Mouse (Mus musculus) lung, postnatal 10 days (tissue): ENCODE data around the gene Pabpc4.
"Not testable (repeated sequence)": the region's sequence is repeated elsewhere in the genome, so short reads cannot be mapped to it uniquely, and the experiment has no call there.

Source experiments
- DNase-seq: peaks from one replicate; pipeline ENCODE4 v3.0.0; 2021

Pabpc4 gene

DNA sequence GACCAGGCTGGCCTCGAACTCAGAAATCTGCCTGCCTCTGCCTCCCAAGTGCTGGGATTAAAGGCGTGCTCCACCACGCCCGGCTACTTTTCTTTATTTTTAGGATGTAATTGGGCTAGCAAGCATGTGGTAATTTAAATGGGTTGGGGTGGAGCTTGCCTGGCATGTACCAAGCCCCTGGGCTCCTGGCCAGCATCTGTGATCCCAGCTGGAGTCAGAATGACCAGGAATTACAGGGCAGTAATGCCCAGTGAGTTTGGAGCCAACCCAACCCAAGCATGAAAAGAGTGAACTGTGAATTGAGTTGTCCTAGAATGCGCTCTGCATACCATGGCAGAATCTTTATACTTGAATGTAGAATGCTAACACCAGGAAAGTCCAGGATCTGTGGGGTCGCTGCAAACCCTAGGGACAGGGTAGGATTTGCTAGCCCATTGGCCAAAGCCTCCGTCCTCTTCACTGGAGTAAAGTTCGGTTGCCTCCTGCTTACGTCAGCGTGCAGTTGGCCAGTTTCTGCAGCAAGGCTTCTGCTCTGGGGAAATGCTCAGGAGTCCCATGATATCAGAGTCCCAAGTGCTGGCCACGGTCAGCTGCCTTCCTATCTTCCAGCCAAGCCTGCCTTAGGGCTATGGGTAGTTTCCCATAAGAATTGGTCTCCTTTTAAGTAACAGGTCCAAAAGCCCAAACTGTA is 37.0 kb downstream of the Pabpc4 start:
- peak; percentile 28 for DNase-seq

DNA sequence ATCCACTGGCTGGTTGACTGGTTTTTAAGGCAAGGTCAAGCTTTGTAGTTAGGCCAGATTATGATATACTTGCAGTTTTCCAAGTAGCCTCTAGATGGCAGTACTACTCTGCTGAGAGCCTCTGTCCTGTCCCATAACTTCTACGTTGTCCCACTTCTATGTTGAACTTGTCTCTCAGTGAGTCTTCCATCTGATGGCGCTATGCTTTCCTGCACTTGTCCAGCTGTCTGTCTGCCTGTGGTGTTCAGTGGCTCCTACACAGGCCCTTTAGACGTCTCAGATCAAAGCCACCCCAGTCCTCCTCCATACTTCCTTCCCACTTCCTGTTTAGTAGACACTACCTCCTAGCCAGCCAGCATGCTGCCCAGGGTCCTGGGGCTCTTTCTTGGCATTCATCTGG is 43.6 kb downstream of the Pabpc4 start:
- DNase-seq: peak; percentile 63

DNA sequence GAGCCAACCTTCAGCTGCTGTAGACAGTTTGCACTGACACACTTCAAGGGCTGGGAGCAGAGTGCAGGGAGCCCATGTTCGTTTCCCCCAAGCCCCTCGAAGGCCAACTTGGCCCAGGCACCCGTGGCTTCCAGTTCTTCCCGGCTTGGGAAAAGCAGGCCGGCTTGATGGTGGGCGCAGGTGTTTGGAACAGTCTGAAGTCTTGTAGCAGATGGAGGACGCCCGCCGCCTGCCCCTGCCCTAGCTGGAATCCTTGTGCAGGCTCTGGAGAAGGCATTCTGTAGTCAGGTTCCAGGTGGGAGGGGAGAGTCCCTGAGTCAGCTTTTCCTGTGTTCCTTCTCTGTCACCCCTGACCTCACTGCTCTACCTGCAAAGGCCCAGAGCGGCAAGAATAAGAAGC is 44.8 kb downstream of the Pabpc4 start:
- no peak for DNase-seq

DNA sequence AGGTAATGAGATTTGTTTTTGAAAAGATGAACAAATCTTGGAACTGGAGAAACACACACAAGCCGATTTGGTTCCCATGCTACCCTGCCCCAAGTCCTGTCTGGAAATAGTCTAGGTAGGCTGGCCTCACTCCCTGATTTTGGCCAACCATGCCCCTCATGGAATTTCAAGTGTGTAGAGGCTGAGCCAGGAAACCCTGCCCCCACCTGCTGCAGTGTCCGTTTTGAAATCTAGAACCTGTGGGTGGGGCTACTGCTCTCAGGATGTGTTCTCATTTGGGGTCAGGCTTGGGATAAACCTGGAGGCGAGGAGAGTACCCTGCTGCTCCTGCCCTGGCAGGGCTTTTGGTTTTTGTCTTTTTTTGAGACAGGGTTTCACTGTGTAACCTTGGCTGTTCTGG is 46.1 kb downstream of the Pabpc4 start:
- no peak for DNase-seq

DNA sequence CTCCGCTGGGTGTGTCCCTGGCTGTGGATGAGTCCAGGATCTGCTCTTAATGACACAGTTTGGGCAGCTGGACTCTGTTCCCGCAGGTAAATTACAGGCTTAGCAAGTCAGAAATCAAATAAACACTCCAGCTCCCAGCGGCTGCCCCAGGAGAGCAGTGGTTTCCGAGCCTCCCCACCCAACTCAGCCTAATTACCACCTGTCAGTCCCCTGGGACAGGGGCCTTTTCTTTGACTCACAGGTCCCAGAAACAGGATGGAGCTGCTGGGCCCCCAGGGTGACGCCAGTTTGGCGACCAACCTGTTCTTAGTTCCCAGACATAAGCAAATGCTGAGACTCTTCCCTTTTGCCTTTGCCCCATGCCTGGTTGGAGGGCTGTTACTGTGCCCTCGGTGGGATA is 49.7 kb downstream of the Pabpc4 start:
- no peak for DNase-seq

DNA sequence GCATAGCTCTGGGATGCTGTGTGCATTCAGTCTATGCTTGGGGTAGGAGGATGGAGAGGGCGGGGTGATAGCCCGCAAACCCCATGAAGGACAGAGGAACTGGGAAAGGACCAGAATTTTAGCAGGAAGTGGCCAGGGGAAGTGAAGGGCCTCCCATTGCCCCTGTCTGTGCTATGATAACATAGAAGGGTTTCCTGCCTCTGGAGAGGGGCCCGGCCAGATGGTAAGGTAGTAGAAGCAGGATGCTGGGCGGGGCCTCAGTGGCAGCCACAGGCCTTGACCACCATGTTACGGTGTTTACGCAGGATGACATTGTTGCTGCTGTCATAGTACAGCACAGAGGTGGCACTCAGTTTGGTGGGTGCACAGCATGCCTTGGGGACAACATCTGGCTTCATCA is 50.9 kb downstream of the Pabpc4 start:
- no peak for DNase-seq

DNA sequence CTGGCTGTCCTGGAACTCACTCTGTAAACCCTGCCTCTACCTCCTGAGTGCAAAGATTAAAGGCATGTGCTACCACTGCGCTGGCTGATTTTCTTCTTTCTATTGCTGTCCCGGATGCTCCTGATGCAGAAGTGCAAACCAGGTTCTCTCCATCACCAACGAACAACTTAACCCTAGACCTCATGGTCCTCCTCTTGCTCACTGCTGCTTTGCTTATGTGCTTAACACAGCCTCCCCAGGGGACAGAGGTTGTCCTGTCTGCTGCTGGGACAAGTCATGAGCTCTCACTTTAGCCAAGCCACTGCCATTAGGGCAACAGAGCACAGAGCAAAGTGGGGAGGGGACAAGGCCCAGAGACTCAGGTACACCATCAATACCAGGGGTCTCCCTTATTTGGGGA is 52.3 kb downstream of the Pabpc4 start:
- no peak for DNase-seq

DNA sequence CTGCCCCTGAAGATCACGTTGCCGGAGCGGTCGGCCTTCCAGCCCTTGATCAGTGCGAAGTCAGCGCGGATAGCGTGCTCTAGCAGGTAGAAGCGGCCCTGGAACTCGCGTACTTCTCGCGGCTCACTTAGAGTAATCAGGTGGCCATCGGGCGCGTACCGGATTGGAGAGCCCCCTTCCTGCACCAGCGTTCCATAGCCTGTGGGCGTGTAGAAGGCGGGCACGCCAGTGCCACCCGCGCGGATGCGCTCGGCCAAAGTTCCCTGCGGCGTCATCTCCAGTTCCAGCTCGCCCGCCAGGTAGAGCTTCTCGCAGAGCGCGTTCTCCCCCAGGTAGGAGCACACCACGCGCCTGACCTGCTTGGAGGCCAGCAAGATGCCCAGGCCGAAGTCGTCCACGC is 60.8 kb downstream of the Pabpc4 start:
- not testable (repeated sequence) for DNase-seq

DNA sequence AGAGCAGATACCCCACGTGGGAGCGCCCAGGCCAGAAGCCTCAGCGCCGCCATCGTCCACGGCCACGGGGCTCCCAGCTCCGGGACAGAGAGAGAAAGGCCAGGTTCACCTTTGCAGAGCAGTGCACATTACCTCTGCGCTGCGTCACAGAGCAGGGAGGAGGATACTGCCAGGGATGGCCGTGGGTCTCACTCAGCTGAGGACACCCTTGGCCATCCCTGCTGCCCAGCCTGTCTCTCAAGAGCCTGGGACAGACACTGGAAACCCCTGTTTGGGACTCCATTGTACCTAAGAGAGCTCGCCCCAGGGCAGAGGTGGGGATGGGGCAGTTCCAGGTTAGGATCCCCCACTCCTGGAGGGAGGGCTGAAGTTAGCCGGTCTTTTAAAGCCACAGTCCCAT is 61.4 kb downstream of the Pabpc4 start, which contains the start of gene Oxct2a:
Gene Oxct2a (minus strand): TSS at position 101 of the 400 bp plus-strand sequence.
- no peak for DNase-seq

DNA sequence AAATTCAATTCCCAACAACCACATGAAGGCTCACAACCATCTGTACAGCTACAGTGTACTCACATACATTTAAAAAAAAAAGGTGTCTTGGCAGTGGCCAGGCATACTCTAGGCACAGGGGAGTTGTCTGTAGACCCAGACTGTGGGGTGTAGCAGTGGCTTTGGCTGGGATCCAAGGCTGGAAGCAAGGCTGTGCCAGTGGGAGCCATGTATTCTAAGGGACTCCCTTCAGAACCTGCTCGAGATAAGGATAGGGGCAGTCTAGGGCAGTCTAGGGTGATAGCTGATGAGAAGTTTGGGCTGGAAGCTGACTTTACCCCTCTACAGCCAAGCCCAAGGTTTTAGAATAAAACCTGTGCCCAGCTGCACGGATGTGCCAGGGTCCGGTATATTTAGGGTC is 63.9 kb downstream of the Pabpc4 start:
- no peak for DNase-seq

DNA sequence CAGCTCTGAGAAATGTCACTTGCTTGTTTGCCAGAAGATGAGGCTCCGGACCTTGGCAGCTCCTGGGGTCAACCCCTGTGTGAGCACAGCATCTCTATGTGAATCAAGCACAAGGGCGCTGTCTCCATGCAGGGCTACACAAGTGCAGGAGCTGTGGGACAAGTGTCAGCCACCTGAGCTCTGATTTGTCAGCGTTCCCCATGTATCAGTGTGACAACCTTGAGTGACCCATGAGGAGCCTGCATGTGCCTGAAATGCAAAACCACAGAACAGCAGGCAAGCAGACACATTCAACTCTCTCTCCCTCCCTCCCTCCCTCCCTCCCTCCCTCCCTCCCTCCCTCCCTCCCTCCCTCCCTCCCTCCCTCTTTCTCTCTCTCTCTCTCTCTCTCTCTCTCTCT is 65.5 kb downstream of the Pabpc4 start:
- DNase-seq: no peak

DNA sequence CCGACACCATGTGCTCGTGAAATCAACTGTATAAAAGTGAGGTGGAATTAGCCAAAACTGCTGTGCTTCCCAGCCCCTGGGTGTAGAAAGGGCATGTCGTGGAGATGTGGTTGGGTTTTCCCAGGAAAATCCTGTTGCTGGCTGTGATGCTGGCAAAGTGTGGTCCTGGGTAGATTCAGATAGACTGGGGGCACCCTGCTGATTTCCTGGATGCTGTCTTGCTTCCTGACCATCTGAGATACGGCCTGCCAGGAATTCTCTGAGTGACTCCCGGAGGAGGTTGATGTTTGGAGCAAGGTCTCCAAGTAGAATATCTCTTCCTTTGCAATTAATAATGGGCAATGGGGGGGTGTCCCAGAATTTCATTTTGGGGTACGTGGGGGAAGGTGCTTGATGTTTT is 66.8 kb downstream of the Pabpc4 start:
- DNase-seq: no peak

DNA sequence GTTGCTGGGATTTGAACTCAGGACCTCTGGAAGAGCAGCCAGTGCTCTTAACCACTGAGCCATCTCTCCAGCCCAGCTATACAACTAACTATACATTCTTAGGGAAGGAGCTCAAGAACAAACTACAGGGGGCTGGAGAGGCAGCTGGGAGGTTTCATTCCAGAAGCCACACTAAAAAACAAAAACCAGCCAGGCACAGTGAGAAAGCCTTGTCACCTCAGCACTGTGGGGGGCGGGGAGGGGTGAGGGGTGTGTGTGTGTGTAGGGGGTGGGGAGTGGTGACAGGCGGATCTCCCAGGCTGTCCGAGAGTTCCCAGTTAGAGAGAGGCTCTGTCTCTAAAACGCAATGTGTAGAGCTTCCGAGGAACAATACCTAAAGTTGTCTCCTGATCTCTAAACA is 69.2 kb downstream of the Pabpc4 start:
- no peak for DNase-seq

DNA sequence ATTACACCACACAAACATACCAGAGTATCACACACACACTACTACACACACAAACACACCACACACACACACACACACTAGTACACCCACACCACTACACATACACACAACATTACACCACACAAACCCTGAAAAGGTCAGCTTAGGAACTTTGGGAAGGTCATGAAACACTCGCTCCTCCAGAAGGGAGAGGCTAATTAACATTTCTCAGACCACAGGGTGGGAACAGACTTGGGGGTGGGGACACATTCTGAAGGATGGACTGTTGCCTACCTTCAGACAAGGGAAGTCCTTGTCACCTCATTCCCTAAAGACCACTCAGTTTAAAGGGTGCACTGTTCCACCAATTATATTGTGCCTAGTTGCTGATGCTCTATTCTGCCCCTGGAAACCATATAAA is 69.8 kb downstream of the Pabpc4 start:
- DNase-seq: not testable (repeated sequence)

DNA sequence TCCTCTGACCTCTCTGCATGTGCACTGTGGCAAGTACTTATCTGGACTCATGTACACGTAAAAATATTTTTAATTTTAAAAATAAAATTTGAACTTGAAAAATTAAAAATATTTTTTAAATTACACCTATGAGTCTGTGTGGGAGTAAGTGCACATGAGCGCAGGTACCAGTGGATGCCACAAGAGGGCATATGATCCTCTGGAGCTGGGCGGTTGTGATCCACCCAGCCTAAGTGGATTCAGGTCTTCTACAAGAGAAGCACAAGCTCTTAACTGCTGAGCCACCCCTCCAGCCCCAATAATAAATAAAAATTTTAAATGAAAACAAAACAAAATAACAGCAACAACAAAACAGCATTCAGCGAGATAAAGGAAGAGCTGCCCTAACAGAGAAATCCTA is 71.0 kb downstream of the Pabpc4 start:
- no peak for DNase-seq

DNA sequence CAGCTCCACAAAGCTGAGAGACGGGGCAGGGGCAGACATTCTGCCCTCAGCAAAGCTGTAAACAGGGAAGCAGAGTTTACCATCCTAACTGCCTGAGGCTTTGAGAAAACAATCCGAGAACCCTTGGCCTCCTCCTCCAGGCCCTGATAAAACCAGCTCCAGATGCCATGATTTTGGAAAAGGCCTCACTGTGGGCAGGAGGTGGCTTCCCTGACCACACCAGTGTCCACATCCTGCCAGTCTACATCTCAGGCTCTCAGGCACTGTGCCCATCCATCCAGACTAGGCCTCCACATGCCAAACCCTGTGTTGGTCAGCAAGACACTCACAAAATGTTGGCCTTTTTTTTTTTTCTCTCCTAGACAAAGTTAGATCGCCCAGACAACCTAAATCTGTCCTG is 72.0 kb downstream of the Pabpc4 start:
- DNase-seq: no peak

DNA sequence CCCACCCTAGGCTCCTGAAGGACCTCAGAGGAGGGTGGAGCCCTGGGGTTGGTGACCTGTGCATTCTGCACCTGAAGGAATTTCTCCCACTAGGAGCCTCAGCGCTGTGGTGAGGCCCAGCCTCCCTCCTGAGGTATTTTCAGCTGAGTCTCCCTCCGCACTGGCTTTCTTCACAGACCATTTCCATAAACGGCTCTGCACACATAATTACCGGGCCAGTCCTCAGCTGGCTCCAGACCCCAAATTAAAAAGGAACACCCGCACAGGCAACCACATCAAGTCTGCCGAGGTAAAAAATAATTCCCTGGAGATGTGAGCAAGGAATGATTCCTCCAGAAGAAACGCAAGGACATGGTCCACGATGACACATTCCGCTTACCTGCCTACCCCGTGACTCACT is 73.1 kb downstream of the Pabpc4 start:
- DNase-seq: not testable (repeated sequence)

DNA sequence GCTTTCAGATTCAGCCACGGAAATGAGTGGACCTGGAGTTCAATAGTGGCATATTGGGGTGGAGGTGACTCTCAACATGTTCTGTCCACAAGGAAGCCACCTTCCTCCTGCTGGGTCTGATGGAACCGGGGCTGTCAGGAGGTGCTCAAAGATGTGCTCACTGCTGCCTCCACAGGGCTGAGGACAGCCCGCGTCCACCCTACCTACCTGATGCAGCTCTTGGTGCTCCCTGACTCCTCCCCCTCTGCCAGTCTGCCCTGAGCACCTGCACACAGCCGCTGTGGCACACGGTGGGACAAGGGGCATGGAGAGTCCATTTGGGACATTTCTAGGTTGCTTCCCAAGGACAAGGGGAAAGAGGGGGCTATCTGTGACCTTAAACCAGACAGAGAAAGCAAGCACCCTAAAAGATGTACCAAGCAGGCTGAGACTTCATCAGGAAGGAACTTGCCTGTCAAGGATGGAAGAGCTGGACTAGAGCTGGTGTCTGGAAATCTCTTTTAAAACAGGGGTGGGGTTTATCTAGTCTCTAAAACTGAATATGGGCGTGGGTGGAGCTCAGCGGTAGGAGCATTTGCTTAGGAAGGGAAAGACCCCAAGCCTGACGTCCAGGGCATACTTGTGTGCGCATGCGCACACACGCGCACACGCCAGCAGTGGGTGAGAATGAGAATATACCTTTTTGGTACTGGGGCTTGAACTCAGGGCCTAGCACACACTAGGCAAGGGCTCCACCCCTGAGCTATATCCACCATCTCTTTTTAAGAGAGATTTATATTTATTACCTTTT is 73.8 kb downstream of the Pabpc4 start:
- DNase-seq: no peak

DNA sequence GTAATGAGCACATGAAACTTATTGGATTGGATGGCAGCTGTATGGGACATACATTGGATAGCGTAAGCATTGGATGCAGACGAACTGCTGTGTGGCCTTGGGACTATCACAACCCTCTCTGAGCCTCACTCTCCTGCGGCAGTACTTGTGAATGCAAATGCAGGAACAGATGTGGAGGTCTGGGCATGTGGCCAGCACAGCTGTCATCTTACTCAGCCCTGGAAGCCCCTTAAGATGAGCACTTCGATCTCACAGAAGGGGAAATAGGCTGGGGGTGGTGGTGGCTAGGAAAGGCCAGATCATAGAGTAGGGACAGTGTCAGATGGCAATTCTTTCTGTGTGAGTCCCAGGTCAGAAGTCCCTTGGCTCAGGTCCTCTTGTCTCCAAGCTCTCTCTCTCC is 75.5 kb downstream of the Pabpc4 start:
- DNase-seq: no peak

DNA sequence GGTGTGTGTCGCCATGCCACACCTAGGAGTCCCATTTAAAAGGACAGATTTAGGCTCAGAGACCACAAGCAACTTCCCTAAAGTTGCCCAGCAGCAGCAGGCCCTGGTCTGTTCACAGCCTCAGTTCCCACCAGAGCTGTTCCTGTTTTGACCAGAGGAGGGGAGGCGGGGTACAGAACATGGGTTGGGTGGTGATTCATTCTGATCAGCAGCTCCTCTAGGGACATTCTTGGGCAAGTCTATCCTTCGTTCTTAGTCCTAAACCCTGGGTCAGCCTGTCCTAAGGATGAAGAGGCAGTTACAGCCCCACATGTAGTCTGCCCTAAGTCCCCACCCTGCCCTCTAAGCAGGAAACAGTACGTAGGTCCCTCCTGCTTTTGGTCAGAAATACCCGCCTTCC is 78.1 kb downstream of the Pabpc4 start:
- no peak for DNase-seq

DNA sequence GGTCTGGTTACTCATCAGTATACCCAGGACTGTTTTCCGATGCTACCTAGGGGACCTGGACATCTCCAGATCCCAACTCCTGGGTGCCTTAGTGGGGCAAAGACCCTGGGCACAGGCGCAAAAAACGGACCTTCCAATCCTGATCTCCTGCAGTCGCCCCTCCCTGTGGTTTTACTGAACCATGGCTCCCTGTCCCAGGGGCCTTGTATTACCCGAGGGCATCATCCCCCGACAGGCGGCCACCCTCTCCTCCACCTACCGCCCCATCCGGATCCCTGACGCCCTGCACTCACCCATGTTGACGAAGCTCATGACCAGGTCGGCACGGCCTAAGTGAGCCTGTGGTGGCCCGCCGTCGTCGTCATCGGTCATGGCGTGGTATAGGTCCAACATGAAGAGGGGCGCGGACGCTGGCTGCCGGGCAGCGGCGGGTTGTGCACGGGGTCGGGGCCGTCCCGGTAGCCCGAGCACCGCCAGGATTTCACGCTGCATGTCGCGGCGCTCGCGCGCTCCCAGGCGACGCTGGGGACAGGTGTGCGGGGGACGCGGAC is 80.0 kb downstream of the Pabpc4 start:
- no peak for DNase-seq

DNA sequence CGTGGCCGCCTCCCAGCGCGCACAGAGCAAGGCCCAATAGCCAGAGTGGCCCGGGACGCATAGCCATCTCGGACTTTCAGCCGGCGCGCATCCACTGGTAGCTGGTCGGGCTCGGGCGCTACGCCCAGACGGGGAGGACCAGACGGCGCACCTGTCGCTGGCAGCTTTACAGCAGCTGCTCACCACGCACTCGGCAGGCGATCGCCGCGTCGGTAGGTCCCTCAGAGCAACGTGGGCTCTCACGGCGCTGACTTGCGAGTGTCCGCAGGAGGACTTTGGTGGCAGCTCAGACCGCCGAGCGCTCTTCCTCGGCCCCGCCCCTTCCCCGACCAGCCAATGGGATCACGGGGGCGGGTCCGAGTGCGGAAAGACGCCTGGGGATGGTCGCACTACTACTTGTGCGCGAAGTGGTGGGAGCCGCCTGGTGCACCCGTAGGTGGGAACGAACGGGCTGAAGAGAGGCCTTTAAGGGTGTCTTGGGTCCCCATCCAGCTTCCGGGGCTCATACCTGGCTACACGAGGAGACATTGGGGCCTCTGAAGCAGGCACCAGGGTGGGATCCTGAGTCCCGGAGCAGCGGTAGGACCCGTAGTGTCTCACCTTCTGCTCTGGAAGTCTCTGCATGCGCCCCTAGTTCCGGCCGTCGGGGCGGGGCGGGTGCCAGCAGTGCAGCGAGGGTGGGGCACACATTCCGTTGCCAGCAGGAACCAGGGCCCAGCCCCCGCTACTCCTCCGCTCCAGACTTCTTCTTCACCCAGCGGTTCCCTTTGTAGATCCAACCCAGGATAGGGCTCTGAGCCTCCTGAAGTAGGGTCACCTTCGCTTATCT is 80.7 kb downstream of the Pabpc4 start, which contains the start of gene Bmp8a:
Gene Bmp8a (minus strand): TSS at position 611 of the 829 bp plus-strand sequence.
- DNase-seq: peak; percentile 79

DNA sequence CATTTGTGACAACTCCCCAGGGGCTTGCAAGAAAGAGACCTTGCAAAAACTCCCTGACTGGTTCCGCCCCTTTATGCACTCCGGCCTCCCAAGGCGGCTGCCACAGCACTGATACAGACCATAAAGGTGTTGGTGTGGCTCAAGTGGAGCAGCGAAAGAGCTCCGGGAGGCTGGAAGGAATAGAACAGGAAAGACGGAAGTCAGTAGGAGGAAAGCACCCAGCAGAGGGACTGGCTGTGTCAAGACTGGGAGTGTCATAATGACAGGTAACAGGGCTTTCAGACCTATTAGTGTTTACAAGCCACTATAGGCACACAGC is 81.3 kb downstream of the Pabpc4 start:
- no peak for DNase-seq
